Mouse (Mus musculus) G1E (cell line): ENCODE data around the gene Prf1. TPM values are rescaled to one million over a fixed set of nuclear protein-coding genes. Genes with fewer than 3 reads are reported as not detected.

Experiments
- ATAC-seq: 2 replicates; pipeline ENCODE4 v1.8.0; 2016; ENCODE audit warnings: mild to moderate bottlenecking; ENCODE audit not compliant: insufficient number of reproducible peaks, poor library complexity, low FRiP score, severe bottlenecking; ENCODE audit errors: extremely low read depth
- DNase-seq: peaks from one replicate; pipeline ENCODE4 v3.0.0; 2012; ENCODE audit warnings: low spot score
- H3K27me3 ChIP-seq: 2 replicates; pipeline ENCODE4 v1.6.1; 2012; ENCODE audit warnings: mild to moderate bottlenecking, low read length, inconsistent platforms; ENCODE audit not compliant: insufficient read depth
- H3K36me3 ChIP-seq: replicated peaks from 2 replicates; pipeline ENCODE3; 2012; ENCODE audit warnings: mild to moderate bottlenecking, inconsistent platforms
- H3K4me1 ChIP-seq: 2 replicates; pipeline ENCODE4 v1.6.1; 2012; ENCODE audit warnings: low read depth, low read length, inconsistent platforms, mixed read lengths; ENCODE audit not compliant: insufficient read depth
- H3K4me3 ChIP-seq: 2 replicates; pipeline ENCODE4 v1.5.1; 2012; ENCODE audit warnings: low read depth, mild to moderate bottlenecking, inconsistent platforms, low read length, moderate library complexity, mixed read lengths
- H3K9me3 ChIP-seq: replicated peaks from 2 replicates; pipeline ENCODE4 v1.6.1; 2012; ENCODE audit warnings: inconsistent platforms
- CTCF ChIP-seq: IDR thresholded peaks from 2 replicates; pipeline ENCODE4 v1.5.1; 2012; ENCODE audit warnings: low read depth, low read length, inconsistent platforms, mixed read lengths
- GATA1 ChIP-seq: IDR thresholded peaks from 2 replicates; pipeline ENCODE4 v1.6.1; 2012; ENCODE audit warnings: borderline replicate concordance, low read length, inconsistent platforms, mixed read lengths
- GATA2 ChIP-seq: IDR thresholded peaks from 2 replicates; pipeline ENCODE4 v1.6.1; 2012; ENCODE audit warnings: low read depth, low read length, inconsistent platforms, borderline replicate concordance
- POLR2AphosphoS5 ChIP-seq: IDR thresholded peaks from 2 replicates; pipeline ENCODE4 v1.6.1; 2012; ENCODE audit warnings: low read depth, low read length, inconsistent platforms; ENCODE audit not compliant: insufficient replicate concordance
- TAL1 ChIP-seq: conservative IDR thresholded peaks from 2 replicates; pipeline ENCODE4 v1.6.1; 2012; ENCODE audit warnings: low read depth, low read length, inconsistent platforms, mixed read lengths
- polyA plus RNA-seq: library from polyadenylated mRNA; stranded (reverse); fragments of >175 nt; gene quantifications from 2 replicates; pipeline ENCODE4 v1.2.3, GENCODE M21; 2012
- total RNA-seq, 2 experiments: library from RNA; stranded (forward) in 1 of 2; stranded (reverse) in 1 of 2; fragments of 200-1000 nt in 1 of 2; fragments of >200 nt in 1 of 2; fragmentation: Nextera tagmentation in 1 of 2; gene quantifications; 2 replicates each; pipeline ENCODE4 v1.2.3; 2014 to 2017

Gene Prf1
- total and polyA plus RNA-seq, 3 experiments: 0.05 TPM; not detected in 2

DNA sequence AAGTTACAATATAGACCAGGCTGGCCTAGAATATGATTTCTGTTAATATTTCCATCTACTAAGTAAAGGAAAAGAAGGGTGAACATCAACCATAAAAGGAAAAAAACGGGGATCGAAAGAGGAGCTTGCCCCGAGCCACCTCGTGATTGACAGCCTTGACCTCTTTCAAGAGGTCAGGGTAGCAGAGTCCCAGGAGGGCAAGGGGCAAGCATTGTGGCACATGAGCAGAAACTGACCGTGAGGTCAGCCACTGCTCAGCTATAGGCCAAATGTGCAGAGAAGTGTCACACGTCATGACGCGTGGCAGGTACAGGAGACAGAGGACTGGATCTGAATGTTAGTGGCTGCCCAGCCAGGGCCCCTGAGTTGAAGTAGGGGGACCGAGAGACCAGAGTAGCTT is 42.6 kb downstream of the Prf1 start:
- no peaks in the 10 kb centered on the region for H3K9me3 ChIP-seq
- no peaks in the 10 kb centered on the region for H3K36me3 ChIP-seq
- DNase-seq: no peak
- TF ChIP-seq POLR2AphosphoS5 (no peak), CTCF (no peak), TAL1 (no peak), GATA2 (no peak), GATA1 (no peak)
- no peak overlapping the region for H3K4me3 ChIP-seq
- no peak for ATAC-seq
- no peaks in the 10 kb centered on the region for H3K27me3 ChIP-seq
- H3K4me1 ChIP-seq: no peaks in the 10 kb centered on the region

DNA sequence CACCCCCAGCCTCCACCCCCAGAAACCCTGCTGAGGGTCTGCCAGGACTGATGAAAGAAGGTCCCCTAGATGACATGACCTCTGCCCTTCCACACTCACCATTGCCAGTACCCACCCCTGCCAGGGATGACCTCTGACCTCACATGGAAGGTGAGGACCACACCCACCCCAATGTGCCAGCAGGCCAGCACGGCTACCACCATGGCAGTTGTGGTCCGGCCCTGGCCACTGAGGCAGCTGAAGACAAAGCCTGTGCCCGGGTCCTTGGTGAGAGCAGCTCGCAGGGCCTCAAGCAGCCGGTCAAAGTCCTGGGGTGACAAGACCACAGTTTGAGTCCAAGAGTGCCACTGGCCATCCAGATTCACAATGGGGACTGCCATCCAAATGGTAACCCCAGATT is 43.4 kb downstream of the Prf1 start:
- TF ChIP-seq TAL1 (no peak), GATA2 (no peak), CTCF (no peak), POLR2AphosphoS5 (no peak), GATA1 (no peak)
- H3K36me3 ChIP-seq: no peaks in the 10 kb centered on the region
- H3K4me1 ChIP-seq: no peaks in the 10 kb centered on the region
- no peaks in the 10 kb centered on the region for H3K27me3 ChIP-seq
- DNase-seq (no peak), ATAC-seq (no peak)
- no peak overlapping the region for H3K4me3 ChIP-seq
- no peaks in the 10 kb centered on the region for H3K9me3 ChIP-seq

DNA sequence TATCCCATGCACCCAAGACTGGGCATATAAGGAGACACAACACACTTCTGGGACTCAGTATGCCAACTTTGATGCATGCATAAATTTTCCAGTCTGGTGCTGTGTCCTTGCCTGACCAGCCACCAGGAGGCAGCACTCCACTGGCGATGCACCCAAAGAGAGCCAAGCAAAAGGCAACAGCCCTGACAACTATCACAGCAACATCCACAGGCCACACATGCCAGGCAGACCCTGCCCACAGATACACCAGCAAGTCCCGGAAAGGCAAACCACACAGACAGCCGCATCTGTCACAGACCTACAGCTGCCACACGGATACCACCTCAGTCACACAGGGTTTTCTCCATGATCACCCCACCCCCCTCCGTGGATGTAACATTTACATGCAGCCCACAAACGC is 43.9 kb downstream of the Prf1 start:
- ATAC-seq: no peak
- no peak overlapping the region for H3K4me3 ChIP-seq
- no peaks in the 10 kb centered on the region for H3K9me3 ChIP-seq
- no peak for TF ChIP-seq TAL1
- peak; percentile 35 for TF ChIP-seq CTCF
- no peak for TF ChIP-seq GATA2
- TF ChIP-seq POLR2AphosphoS5: no peak
- H3K4me1 ChIP-seq: no peaks in the 10 kb centered on the region
- no peak for DNase-seq
- no peaks in the 10 kb centered on the region for H3K27me3 ChIP-seq
- no peaks in the 10 kb centered on the region for H3K36me3 ChIP-seq

DNA sequence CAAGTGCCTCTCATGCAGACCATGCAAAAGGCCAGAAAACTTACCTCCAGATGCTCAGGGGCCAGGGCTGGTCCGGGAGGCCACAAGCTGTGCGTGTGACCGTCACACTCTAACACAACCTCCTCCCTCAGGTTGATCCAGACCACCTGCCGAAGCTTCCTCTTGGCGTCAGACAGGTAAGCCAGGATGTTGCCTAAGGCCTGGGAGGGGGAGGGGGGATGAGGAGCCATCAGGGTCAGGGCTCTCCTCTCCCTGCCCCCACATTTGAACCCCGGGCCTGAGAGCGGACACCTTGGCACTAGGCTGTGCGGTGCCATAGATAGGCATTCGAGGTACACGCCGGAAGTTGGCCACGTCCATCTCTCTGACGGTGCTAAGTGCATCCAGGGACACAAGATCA is 45.1 kb downstream of the Prf1 start:
- no peaks in the 10 kb centered on the region for H3K36me3 ChIP-seq
- H3K9me3 ChIP-seq: no peaks in the 10 kb centered on the region
- ATAC-seq: no peak
- no peak overlapping the region for H3K4me3 ChIP-seq
- no peak for TF ChIP-seq GATA1
- no peak for TF ChIP-seq CTCF
- no peak for TF ChIP-seq GATA2
- no peak for DNase-seq
- H3K4me1 ChIP-seq: no peaks in the 10 kb centered on the region
- H3K27me3 ChIP-seq: no peaks in the 10 kb centered on the region

DNA sequence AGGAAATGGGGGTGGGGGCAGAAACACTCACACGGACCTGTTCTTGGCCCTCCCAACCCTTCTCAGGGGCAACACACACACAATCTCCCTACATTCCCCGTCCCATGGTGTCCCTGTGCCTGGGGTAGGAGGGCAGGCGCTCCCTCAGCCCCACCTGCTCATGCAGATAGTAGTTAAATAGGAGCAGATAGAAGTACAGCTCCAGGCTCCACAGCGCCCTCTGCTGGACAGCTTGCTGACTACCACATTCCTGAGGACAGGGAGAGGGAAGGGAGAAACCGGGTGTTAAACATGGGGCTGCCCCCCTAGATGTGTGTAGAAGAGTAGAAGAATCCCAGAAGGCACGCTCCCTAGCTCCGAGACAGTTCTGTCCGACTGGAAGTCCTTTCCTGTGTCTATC is 46.3 kb downstream of the Prf1 start:
- DNase-seq: peak; percentile 27
- H3K27me3 ChIP-seq: no peaks in the 10 kb centered on the region
- TF ChIP-seq TAL1 (no peak), GATA2 (no peak), POLR2AphosphoS5 (no peak), CTCF (peak; percentile 45; the same call in 1 of the 2 replicates), GATA1 (no peak)
- H3K9me3 ChIP-seq: no peaks in the 10 kb centered on the region
- H3K4me3 ChIP-seq: no peak overlapping the region
- no peak for ATAC-seq
- H3K36me3 ChIP-seq: no peaks in the 10 kb centered on the region
- H3K4me1 ChIP-seq: no peaks in the 10 kb centered on the region

DNA sequence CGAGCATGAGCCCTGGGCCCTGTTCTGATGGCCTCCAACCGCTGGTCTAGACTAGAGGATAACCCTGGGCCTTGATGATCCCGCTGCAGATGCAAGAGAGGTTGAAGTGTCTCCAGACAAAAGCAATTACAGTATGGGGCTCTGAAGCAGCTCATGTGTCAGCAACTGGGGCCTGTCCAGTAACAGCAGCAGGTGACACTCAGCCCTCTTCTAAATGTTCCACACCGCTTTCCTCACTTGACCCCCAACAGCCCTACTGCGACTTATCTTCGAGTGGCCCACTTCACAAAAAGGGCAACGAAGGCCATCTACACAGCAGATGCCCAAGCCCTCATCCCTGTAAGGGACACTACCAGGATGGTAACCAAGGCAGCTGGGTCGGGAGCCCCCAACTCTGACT is 47.5 kb downstream of the Prf1 start:
- Histone ChIP-seq H3K4me1 (no peaks in the 10 kb centered on the region), H3K27me3 (no peaks in the 10 kb centered on the region), H3K36me3 (no peaks in the 10 kb centered on the region), H3K9me3 (no peaks in the 10 kb centered on the region), H3K4me3 (no peak overlapping the region)
- TF ChIP-seq GATA2 (no peak), TAL1 (no peak), CTCF (no peak), POLR2AphosphoS5 (no peak), GATA1 (no peak)
- ATAC-seq (no peak), DNase-seq (no peak)

DNA sequence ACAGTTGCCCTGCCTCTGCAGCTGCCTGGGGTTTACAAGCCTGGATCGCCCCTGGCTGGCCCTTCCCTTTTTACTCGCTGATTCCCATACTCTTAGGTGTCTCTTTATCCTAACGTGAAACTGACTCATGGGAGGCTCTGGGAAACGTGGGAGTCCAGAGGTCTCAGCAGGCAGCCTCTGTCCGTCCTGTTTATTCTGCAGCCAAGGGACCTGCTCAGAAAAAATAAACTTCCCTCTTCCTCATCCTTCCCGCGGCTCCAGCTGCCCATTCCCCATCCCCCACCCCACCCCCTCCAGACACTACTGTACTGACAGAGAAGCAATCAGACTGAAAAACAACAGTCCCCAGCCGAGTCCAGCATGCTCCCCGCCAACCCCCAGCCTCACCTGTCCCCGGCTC is 48.7 kb downstream of the Prf1 start:
- no peak for DNase-seq
- ATAC-seq: no peak
- Histone ChIP-seq H3K4me1 (no peaks in the 10 kb centered on the region), H3K9me3 (no peaks in the 10 kb centered on the region), H3K4me3 (no peak overlapping the region), H3K27me3 (no peaks in the 10 kb centered on the region), H3K36me3 (no peaks in the 10 kb centered on the region)
- TF ChIP-seq TAL1: no peak
- TF ChIP-seq CTCF: no peak
- no peak for TF ChIP-seq GATA2
- no peak for TF ChIP-seq GATA1
- no peak for TF ChIP-seq POLR2AphosphoS5
